Mouse (Mus musculus) liver, embryonic 14.5 days (tissue): ENCODE results near the gene Arid2.

Source experiments
- CTCF ChIP-seq: IDR thresholded peaks from 2 replicates; pipeline ENCODE4 v1.5.1; 2016; ENCODE audit warnings: antibody characterized with exemption, low read depth, control low read depth
- EP300 ChIP-seq: IDR thresholded peaks from 2 replicates; pipeline ENCODE4 v1.6.1; 2016; ENCODE audit warnings: antibody characterized with exemption, low read depth

DNA sequence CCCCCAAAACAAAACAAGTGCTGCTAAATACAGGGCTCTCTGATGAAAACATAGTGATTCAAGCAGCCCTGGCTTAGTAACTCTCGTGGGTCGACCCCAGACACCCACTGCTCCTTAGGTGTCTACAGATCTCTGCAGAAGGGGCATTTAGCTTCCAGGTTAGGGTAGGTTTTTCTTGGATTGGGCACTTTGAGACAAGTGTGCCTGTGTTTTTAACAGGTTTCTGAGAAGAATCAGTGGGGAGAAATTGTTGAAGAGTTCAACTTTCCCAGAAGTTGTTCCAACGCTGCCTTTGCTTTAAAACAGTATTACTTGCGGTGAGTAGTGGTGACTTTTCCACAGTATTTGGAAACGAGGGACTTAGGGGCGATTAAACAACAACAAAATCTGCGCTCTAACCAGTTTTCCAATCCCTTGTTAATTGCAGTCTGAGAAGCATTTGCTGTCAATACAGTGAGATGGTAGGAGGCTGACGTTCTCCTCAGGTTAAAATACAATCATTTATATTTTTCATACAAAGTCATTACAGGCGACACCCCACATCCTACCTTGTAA lies 1.6 kb downstream of the Arid2 start:
- no peak for TF ChIP-seq EP300
- no peak for TF ChIP-seq CTCF
